Mouse (Mus musculus): Measurements from ENCODE around the gene Tmem63c.

Tmem63c gene

DNA sequence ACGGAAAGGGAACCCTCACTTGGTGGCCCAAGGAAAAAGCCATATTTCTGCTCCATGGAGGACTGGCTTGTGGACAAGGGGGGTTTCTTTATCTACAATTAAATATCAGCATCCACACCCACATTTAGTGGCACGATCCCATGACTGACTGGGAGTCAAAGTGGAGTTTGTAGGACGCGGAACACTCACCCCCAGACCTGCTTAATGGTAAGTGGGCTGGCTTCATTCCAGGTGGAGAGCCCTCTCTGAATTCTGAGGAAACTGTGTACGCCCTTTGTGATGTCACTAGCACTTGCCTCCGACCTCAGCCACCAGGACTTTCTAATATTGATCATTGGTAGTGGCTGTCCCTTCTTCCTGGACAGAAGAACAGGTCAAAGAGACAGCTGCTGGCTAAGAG, at the start of gene Tmem63c:
Tmem63c (plus strand) TSS at position 301 of the 400 bp plus-strand sequence.
- no peak for DNase-seq (ENCODE audit: low read depth, low spot score)

DNA sequence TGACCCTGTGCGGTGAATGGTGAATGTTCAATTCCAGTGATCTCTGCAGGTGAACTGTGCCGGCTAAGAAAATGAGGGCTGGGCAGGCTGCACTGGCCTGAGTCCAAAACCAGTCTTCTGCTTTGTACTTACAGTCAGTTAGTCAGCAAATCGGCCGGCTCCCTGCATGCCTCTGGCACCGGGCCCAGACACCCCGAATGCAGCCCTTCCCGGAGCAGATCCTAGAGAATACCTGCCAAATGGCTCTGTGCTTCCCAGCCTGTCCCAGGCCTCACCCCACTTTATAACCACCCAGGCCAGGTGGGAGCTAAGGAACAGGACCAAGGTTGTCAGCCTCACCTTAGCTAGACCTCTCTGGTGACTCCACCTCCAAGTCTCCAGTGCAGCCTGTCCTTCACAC, 47.9 kb upstream of the Tmem63c start:
- no peak for DNase-seq (ENCODE audit: low read depth, low spot score)

DNA sequence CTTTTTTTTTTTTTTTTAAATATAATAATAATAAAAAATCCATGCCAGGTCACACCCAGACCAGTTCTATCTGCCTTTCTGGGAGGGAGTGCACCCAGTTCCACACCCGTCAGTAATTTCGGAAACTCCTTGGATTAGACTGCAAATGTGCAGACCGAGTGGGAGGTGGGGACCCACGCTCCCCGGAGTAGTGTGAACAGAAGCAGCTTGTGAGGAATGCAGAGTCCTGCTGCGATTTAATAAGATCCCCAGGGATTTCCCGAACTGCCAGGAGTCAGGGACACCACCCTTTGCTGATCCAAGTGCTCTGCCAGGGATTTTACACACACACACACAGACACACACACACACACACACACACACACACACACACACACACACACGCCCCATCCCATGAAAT, 47.4 kb upstream of the Tmem63c start:
- no peak for DNase-seq (ENCODE audit: low read depth, low spot score)

DNA sequence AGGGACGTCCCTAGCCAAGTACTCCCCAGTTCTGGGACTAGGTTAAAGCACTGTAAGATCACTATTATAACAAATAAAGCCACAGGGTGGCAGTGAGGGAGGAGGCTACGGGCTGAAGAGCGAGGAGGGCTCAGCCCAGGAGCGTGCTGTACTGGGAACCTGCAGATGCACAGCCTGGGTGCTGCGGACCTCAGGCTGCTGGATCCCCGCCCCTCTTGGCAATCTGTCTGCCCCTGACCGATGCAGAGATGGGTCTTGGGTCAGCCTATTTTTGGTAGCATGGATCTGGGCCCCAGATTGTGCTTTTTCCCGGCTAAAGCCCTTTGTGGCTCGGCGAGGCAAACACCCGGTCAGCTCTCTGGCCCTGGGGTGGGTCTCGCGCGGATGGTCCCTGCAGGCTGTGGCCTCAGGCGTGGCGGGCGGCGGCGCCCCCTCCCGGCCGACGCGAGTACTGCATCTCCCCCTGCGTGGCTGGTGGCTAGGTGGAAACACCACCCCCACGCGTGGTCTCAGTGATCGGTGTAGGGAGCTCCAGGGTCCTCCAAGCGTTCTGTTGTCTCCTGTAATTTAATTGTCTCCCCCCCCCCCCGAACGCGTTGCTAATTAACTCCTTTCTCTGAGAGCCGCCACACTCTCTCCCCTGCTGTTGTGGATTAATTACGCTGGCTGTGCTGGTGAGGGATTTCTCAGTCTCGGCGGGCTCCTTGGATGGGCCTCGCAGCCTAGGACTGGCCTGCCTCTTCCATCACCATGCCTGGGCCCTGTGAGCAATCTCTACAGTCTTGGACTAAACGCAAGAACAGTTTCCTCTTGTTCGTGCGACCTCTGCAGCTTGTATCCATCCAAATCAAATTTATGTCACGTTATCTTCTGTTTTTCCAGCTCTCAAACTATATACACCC, 46.5 kb upstream of the Tmem63c start:
- DNase-seq (ENCODE audit: low read depth, low spot score), result peak; percentile 65

DNA sequence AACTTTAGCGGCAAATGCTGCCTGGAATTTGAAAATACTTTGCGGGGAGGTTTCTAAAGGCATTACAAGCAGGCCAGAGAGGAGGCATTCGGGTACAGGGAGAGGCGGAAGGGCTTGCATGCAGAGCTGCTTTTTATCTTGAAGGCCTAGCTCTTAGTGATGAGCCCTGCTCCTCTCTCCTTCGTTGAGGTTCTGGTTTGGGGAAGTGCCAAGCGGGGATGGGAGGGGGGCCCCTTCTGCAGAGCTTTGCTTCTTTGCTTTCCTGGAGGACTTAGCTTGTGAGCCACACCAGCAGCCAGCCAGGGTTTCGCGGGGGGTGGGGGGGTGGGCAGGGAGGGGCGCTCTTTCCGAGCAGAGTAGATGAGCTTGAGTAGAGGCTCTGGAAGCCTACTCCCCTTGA, 45.4 kb upstream of the Tmem63c start:
- no peak for DNase-seq (ENCODE audit: low read depth, low spot score)

DNA sequence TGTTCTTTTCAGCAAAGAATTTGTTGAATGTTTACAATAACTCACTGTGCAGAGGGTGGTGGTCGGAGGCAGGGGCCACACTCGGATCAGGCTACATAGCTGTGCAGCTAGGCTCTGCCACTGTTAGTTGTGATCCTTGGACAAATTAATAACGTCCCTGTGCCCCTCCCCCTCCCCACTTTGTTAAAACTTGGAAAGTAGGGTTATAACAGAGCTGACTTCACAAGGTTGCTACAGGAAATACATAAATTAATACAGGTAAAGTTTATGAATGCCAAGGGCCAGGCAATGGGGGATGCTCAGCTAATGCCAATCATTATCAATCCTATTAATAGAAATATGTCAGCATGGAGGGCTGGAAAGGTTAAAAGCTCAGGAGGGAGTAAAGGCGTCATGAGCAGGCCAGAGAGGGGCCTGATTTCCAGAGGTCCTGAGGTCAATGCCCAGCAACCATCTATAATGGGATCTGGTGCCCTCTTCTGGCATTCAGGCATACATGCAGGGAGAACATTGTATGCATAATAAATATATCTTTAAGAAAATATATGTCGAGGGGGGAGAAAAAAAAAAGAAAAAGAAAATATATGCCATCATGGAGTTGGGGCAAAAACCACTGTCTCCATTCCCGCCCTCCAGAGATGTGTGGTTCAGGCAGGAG, 44.5 kb upstream of the Tmem63c start:
- peak; percentile 25 for DNase-seq (ENCODE audit: low read depth, low spot score)

DNA sequence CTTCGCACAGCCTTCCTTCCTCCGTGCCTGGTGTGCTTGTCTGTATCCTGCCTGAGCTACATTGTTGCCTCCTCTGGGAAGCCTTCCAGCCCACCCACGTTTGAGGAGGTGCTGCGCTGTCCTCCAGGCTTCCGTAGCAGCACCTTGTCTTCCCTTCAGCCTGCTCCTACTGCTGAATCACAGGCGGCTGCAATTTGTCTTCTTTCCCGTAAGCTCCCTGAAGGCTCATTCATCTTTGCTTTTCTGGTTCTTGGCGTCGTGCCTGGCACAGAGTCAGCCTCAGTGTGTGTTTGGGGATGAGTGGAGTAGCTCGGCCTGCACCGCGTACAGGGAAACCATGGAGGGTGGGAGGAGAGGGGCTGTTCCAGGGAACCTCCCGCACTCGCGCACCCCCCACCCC, 43.3 kb upstream of the Tmem63c start:
- peak; percentile 48 for DNase-seq (ENCODE audit: low read depth, low spot score)

DNA sequence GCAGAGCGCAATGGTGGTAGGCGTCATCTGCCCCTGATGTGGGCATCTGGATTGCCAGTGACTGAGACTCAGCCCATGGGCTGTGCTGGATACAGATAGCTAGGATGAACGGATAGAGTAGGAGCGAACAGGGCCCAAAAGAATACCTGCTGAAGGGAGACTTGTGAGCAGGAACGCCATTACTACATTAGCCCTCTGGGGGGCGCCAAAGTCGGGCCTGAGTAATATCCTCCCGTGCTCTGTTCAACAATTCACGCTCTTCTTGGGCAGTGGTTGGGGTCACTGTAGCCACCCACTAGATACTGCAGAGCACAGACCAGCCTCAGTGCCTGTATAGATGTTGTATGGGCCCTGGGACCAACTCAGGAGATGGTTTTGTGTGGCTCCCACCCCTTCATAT, 40.0 kb upstream of the Tmem63c start:
- peak; percentile 67 for DNase-seq (ENCODE audit: low read depth, low spot score)

DNA sequence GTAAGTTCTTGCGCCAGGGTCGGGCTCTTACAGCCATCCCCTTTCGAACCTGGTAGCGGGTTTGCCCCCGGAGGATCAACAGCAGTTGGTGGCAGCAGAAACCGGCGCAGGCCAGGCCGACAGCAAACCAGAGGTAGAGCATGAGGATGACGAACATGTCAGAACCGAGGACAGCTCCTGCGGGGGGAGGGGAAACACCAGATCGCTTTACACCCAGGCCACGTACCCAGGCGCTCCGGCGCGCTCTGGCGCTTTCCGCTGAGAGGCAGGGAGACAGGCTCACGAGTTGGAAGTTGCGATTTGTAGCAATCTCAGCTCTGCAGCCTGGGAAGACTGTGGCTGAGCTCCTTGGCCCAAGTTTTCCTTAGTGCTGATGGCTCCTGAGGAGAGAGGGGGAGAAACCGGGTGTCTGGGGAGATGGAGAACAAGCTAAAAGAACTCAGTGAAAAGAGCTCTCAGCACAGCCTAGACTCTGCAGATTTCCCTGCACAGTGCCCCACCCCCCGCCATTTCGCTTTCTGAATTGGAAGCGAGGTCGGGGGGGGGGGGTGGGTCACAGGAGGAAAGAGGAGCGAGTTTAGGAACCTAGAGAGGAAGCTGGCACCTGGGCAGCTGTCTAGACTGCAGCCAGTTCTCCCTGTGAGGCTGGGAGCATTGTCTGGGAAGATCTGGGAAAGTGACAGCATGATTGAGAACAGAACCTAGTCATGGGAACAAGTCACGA, 37.5 kb upstream of the Tmem63c start:
- DNase-seq (ENCODE audit: low read depth, low spot score), result peak; percentile 89

DNA sequence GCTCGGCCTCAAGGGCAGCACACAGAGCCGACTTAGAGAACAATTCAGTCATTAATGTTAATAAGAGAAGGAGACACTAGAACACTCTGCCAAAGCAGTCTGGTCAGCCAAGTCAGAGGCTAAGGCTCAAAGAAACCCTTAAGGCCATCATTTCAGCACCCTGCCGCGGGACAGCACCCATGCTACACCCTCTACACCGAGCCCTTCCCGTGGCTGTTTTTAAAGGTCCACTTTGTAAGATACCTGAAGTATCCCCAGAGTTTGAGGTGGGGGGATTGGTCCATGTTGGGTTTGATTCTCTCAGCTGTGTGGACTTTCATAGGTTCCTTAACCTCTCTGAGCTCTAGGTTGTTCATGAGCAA, 37.0 kb upstream of the Tmem63c start:
- DNase-seq (ENCODE audit: low read depth, low spot score), result peak; percentile 67

DNA sequence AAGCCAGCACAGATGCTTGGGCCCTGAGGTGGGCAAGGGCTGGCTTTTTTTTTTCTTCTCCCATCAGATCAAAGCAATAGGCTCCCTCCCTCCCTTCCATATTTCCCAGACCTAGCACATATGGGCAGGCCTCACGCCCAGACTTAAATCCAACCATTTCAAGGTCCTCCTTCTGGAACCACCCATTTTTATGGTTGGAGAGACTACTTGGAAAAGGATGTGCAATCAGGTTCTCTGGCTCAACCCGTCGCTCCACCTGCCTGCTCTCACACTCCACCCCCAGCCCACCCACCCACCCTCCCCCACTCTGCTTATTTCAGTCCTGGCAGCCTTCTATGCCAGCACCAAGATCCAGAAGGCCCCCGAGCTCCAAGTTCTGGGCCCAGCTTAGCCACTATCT, 34.6 kb upstream of the Tmem63c start:
- DNase-seq (ENCODE audit: low read depth, low spot score), result no peak

DNA sequence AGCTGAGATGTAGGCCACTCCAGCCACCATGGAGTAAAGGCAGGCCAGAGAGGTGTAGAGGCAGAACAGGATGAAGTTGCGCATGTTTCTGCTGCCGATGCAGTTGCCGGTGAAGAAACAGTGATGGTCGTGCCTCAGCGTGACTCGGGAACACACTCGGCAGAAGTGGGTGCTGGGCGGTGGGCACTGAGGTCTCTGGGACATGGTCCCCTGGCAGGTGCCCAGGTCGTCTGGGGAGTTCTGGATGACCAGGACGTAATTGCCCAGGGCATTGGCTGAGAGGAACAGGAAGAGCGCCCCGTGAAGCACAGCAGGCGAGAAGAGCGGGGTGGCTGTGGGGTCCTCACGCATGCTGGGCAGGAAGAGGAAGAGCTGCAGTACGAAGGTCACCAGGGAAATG, 32.9 kb upstream of the Tmem63c start:
- DNase-seq (ENCODE audit: low read depth, low spot score), result no peak

DNA sequence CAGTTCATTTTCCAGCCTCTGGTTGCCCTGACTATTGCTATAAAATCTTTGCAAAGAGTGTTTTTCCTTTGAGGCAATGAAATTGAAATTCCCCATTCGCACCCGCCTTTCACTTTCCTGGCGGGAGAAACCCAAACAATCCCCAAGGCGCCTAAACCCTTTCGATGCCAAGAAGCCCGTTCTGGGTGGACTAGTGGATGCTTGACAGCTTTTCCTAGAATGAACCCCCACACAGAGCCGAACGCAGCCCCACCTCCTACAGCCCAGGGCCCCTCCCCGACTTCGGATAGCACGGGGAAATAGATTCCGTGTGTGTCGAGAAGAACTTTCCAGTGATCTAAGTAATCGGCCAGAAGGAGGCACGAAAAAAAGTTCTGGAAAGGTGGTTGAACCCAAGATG, 31.8 kb upstream of the Tmem63c start:
- no peak for DNase-seq (ENCODE audit: low read depth, low spot score)

DNA sequence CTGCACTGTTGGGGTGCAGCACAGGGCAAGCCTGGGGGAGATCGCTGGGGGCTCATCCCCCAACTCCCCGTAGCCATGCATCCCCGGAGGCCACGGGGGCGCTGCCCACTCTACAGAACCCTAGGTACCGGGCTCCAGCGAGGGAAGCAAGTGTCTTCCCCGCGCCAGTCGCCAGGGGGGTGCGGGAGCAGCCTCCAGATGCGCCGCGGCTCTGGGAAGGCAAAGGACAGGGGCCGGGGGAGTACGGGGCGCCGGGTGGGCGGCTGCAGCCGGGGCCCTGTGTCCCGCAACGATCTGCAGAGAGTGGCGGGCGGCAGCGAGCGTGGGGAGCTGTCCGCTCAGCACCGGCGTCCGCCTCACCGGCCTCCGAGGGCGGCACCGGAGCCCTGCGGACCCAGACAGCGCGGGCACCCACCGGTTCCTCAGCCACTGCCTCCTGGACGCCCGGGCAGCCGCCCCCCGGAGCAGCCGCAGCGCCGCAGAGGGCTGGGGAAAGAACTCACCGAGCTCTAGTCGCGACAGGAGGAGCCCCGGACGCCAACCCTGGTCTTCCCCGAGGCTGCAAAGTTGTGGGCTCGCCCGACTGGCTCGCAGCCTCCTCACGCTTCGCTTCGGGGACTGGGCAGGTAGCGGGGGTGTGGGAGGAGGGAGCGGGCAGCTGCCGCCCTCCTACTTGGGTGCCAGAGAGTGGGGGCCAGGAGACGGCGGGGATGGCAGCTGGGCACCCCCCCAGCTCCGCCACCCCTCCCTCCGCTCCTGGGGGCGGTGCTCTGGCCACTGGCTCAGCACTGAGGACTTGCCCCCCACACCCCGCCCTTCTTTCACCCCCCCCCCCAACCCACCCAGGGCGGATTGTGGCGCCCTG, 31.0 kb upstream of the Tmem63c start, which contains the start of gene Zdhhc22:
Zdhhc22 (minus strand) TSS at position 541 of the 865 bp plus-strand sequence.
- peak; percentile 59 for DNase-seq (ENCODE audit: low read depth, low spot score)

DNA sequence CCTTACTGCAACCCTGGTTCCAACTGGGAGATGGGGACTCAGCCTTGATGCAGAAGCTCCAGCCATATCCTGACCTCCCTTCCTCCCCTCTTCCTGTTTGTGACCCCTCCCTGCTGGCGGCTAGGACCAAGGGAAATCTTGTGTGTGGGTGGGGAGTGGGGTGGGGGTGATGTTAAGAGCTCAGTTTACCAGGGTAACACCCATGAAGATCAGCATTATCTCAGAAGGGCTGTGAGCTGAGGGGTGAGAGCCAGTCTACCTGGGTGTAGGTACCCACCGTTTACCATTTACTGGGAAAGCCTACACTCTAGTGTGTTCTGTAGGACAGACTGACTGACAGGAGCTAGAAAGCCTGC, 30.4 kb upstream of the Tmem63c start:
- no peak for DNase-seq (ENCODE audit: low read depth, low spot score)

DNA sequence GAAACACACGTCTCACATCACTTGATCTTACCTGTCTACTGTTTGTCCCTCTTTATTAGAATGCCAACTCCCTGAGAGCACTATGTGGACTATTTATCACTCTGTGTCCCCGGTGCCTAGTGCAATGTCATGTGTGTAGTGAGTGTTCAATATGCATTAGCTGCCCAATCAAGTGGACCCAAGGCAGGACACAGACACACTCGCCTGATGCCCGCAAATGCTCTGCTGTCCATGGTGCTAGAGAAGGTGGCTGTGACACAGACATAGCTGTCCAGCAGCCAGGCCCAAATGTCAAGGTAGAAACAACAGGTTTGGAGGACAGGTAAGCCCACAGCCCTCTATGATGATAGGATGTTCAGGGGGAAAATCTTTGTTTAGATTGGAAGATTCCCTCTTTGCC, 27.0 kb upstream of the Tmem63c start:
- no peak for DNase-seq (ENCODE audit: low read depth, low spot score)

DNA sequence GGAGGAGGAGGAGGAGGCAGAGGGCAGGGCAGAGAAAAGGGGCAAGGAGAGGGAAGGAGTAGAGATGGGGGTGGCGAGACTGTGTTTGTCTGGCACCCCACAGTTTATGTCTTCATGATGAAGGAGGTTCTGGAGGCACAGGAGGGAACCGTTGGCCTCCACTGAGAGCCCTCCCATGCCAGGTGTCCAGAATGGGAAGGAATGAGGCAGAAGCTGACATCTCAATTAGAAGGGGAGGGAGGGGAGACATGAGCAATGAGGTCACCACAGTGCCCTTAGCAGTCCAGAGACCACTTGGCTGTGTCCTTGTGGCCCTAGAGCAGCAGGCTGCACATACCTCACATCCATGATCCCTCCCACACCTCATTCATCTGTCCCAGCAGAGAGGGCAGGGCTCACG, 26.4 kb upstream of the Tmem63c start:
- DNase-seq (ENCODE audit: low read depth, low spot score), result no peak

DNA sequence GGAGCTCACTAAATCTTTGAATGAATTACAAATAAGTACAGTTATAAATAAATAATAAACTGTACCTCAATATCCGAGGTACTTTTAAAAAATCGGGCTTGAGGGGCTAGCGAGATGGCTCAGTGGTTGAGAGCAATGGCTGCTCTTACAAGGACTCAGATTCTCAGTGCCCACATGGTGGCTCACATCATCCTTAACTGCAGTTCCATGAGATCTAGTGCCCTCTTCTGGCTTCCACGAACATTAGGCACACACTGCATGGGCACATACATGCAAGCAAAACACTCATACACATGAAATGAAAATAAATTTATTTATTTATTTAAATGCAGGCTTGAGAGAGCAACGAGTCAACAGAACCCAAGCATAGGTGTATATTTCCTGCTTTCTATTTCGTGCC, 25.2 kb upstream of the Tmem63c start:
- peak; percentile 51 for DNase-seq (ENCODE audit: low read depth, low spot score)

DNA sequence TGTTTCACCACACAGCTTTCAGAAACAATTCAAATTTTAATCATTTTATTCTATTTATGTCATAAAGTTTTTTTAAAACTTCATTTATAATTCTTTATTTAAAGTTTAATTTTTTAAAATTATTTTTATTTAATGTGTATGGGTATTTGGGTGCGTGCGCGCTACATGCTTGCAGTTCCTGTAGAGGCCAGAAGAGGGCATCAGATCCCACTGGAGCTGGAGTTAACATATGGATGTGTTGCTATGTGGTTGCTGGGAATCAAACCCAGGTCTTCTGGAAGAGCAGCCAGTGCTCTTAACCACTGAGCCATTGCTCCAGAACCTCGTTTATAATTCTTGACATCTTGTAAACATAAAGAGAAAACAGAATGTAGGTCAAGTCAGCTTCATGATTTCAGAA, 22.4 kb upstream of the Tmem63c start:
- DNase-seq (ENCODE audit: low read depth, low spot score), result peak; percentile 60

DNA sequence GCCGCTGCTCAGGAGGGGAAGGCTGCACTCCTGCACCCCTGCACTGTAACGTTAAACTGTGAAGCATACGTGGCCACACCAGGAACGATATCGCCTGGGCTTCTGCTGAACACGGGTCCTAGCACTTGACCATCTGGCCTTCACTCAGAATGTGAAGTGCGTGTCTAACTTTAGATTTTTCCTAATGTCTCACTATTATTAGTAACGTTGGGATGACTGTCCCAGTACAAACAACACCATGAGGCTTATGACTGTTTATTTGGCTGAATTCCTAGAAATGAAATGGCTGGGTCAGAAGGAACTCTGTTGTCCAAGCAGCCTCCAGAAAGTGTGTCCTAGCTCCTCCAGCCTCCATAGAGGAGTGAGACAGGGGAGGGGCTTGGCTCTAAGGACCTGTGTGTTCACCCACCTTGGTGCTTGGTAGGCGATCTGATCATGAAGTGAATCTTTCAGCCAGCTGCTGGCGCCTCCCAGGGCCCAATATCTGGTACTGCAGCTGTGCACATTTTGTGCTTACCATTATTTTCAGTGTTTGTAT, 21.8 kb upstream of the Tmem63c start:
- DNase-seq (ENCODE audit: low read depth, low spot score), result peak; percentile 66

DNA sequence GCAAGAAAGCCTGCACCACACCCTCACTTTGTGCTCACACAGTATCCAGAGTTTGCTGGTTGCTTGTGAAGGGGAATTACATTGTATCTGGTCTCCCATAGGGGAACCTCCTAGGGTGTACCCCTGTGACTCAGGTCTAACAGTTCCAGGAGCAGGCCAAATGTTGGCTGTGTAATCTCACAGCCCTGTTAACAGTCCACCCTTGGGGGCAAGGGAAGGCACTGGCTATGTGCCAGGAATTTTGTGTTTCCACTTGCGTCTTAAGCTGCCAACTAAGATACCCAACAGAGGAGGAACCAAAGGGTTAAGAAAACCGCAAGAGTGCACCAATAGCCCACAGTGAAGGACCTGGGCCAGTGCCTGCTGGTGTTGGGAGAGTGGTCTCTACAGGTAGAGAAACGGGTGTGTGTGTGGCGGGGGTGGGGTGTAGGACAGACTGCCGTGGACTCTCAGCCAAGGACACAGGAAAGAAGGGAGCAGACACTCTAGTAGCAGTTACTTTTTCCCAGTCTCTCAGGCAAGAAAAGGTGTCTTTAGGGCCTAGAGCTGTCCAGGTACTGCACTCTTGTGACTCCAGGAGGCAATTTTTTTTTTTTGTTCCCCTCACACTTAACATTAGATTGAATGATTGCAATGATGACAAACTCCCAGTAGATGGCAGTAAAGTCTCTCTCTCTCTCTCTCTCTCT, 20.8 kb upstream of the Tmem63c start:
- peak; percentile 70 for DNase-seq (ENCODE audit: low read depth, low spot score)

Measured in R1 (cell line).